Mouse (Mus musculus): Measurements from ENCODE around the gene Odf2. TPM values are rescaled to one million over a fixed set of nuclear protein-coding genes. Genes with fewer than 3 reads are reported as not detected.
"Not testable (repeated sequence)": the region's sequence is repeated elsewhere in the genome, so short reads cannot be mapped to it uniquely, and the experiment has no call there.

The Odf2 gene
- polyA plus RNA-seq, 2 experiments, result 42.3 to 84.6 TPM

DNA sequence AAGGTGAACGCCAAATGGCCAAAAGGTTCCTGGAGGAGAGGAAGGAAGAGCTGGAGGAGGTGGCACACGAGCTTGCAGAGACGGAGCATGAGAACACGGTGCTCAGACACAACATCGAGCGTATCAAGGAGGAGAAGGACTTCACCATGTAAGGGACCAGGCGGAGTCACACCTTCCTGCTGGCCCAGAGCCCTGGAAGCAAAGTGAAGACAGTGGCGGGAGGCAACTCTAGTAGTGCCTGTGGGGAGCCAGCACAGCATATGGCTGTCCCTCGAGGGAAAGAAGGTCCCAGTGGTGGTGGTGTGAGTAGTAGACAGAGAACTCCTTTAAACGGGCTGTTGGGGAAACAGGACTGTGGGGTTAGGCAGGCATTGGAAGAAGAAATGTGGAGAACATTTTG, 13.2 kb downstream of the Odf2 start:
- Histone ChIP-seq H3K4me2 (replicated peaks; ENCODE audit: low read depth, low read length, severe bottlenecking) (no peak overlapping the region), H3K27ac (replicated peaks; ENCODE audit: low read depth, low read length) (no peak overlapping the region), H3K27me3 (ENCODE audit: control insufficient read depth, insufficient read depth, low read length) (no peaks in the 10 kb centered on the region), H3K4me3 (replicated peaks; ENCODE audit: low read length) (no peak overlapping the region), H3K9me3 (ENCODE audit: control insufficient read depth, low read length) (no peaks in the 10 kb centered on the region), H3K9ac (ENCODE audit: low read depth, low read length, severe bottlenecking) (no peak overlapping the region), H3K36me3 (ENCODE audit: control insufficient read depth, insufficient read depth, low read length) (peaks cover 97% of the 10 kb centered on the region), H3K4me1 (ENCODE audit: control insufficient read depth, insufficient read depth, low read length) (no peaks in the 10 kb centered on the region)
- DNase-seq (ENCODE audit: low spot score), result no peak
- no peak for TF ChIP-seq POLR2A (IDR thresholded peaks at IDR 0.05; ENCODE audit: borderline replicate concordance, extremely low read depth, insufficient read depth, insufficient read length)
- ATAC-seq (ENCODE audit: low FRiP score, low read depth), result no peak
- 88% methylated on average over 10 of the region's 10 CpGs for WGBS

DNA sequence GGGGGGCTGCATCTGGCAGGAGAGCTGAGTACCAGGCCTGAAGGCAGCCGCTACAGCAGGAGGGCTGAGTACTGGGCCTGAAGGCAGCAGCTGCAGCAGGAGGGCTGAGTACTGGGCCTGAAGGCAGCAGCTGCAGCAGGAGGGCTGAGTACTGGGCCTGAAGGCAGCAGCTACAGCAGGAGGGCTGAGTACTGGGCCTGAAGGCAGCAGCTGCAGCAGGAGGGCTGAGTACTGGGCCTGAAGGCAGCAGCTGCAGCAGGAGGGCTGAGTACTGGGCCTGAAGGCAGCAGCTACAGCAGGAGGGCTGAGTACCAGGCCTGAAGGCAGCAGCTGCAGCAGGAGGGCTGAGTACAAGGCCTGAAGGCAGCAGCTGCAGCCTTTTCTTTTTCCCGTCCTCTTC, 19.1 kb downstream of the Odf2 start:
- WGBS, result 75% methylated on average over 2 of the region's 2 CpGs
- H3K27me3 ChIP-seq (ENCODE audit: control insufficient read depth, insufficient read depth, low read length); H3K9ac ChIP-seq (ENCODE audit: low read depth, low read length, severe bottlenecking); H3K9me3 ChIP-seq (ENCODE audit: control insufficient read depth, low read length); H3K4me2 ChIP-seq (replicated peaks; ENCODE audit: low read depth, low read length, severe bottlenecking); H3K27ac ChIP-seq (replicated peaks; ENCODE audit: low read depth, low read length); H3K4me1 ChIP-seq (ENCODE audit: control insufficient read depth, insufficient read depth, low read length); DNase-seq (ENCODE audit: low spot score); ATAC-seq (ENCODE audit: low FRiP score, low read depth); H3K4me3 ChIP-seq (replicated peaks; ENCODE audit: low read length): not testable (repeated sequence)
- H3K36me3 ChIP-seq (ENCODE audit: control insufficient read depth, insufficient read depth, low read length), result peaks cover 85% of the 10 kb centered on the region

DNA sequence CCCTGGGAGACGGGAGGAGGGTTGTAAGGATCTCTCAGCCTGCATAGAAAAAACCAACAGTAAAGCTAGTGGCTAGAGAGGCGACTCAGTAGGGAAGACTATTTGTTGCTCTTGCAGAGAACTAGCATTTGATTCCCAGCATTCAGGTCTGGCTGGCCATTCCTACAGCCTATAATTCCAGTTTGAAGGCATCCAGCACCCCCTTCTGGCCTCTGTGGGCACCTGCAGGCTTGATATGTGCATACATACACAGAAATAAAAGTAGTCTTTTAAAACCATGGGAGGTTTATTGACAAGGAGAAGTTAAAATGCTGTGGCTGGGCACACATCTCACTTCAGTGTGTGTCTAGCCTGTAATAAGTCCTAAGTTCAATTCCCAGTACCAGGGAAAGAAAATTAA, 21.0 kb downstream of the Odf2 start:
- Histone ChIP-seq H3K4me1 (ENCODE audit: control insufficient read depth, insufficient read depth, low read length) (no peaks in the 10 kb centered on the region), H3K27ac (replicated peaks; ENCODE audit: low read depth, low read length) (no peak overlapping the region), H3K27me3 (ENCODE audit: control insufficient read depth, insufficient read depth, low read length) (no peaks in the 10 kb centered on the region), H3K36me3 (ENCODE audit: control insufficient read depth, insufficient read depth, low read length) (peaks cover 85% of the 10 kb centered on the region), H3K9ac (ENCODE audit: low read depth, low read length, severe bottlenecking) (no peak overlapping the region), H3K9me3 (ENCODE audit: control insufficient read depth, low read length) (no peaks in the 10 kb centered on the region), H3K4me2 (replicated peaks; ENCODE audit: low read depth, low read length, severe bottlenecking) (no peak overlapping the region), H3K4me3 (replicated peaks; ENCODE audit: low read length) (no peak overlapping the region)
- 93% methylated on average over 2 of the region's 2 CpGs for WGBS
- TF ChIP-seq POLR2A (IDR thresholded peaks at IDR 0.05; ENCODE audit: borderline replicate concordance, extremely low read depth, insufficient read depth, insufficient read length), result no peak
- peak; percentile 11 for DNase-seq (ENCODE audit: low spot score)
- no peak for ATAC-seq (ENCODE audit: low FRiP score, low read depth)

DNA sequence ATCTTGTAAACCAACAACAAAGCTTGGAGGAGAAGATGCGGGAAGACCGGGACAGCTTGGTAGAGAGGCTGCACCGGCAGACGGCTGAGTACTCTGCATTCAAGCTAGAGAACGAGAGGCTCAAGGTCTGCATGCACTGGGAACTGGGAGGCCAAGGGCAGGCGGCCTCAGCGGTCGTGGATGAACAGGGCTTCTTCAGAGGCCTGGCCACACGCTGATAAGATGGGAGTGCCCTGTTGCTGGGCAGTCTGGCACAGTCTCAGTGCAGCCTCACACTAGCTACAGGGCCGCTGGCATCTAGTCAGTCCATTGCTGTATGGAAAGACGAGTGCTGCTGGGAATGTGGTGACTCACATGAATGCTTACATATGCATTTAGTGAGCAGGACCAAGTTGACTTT, 28.6 kb downstream of the Odf2 start:
- no peak for TF ChIP-seq POLR2A (IDR thresholded peaks at IDR 0.05; ENCODE audit: borderline replicate concordance, extremely low read depth, insufficient read depth, insufficient read length)
- ATAC-seq (ENCODE audit: low FRiP score, low read depth) (no peak), DNase-seq (ENCODE audit: low spot score) (no peak)
- Histone ChIP-seq H3K9me3 (ENCODE audit: control insufficient read depth, low read length) (no peaks in the 10 kb centered on the region), H3K4me3 (replicated peaks; ENCODE audit: low read length) (no peak overlapping the region), H3K36me3 (ENCODE audit: control insufficient read depth, insufficient read depth, low read length) (peaks cover 85% of the 10 kb centered on the region), H3K4me1 (ENCODE audit: control insufficient read depth, insufficient read depth, low read length) (no peaks in the 10 kb centered on the region), H3K4me2 (replicated peaks; ENCODE audit: low read depth, low read length, severe bottlenecking) (no peak overlapping the region), H3K27me3 (ENCODE audit: control insufficient read depth, insufficient read depth, low read length) (no peaks in the 10 kb centered on the region), H3K9ac (ENCODE audit: low read depth, low read length, severe bottlenecking) (no peak overlapping the region), H3K27ac (replicated peaks; ENCODE audit: low read depth, low read length) (no peak overlapping the region)
- 91% methylated on average over 11 of the region's 11 CpGs for WGBS

DNA sequence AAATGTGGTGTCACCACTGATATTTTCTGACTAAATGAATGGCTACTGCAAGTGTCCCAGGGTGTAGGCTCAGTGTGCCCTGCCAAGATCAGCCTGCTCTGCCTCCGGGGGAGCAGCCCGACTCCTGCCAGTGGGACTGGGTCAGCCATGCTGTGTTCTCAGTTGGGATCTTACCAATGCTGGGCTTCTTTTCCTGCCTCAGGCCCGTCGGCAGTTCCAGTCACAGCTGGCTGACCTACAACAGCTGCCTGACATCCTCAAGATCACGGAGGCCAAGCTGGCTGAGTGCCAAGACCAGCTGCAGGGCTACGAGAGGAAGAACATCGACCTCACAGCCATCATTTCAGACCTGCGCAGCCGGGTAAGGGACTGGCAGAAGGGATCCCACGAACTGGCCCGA, 33.0 kb downstream of the Odf2 start:
- Histone ChIP-seq H3K4me3 (replicated peaks; ENCODE audit: low read length) (no peak overlapping the region), H3K4me2 (replicated peaks; ENCODE audit: low read depth, low read length, severe bottlenecking) (no peak overlapping the region), H3K36me3 (ENCODE audit: control insufficient read depth, insufficient read depth, low read length) (peaks cover 88% of the 10 kb centered on the region), H3K9me3 (ENCODE audit: control insufficient read depth, low read length) (no peaks in the 10 kb centered on the region), H3K27me3 (ENCODE audit: control insufficient read depth, insufficient read depth, low read length) (no peaks in the 10 kb centered on the region), H3K9ac (ENCODE audit: low read depth, low read length, severe bottlenecking) (no peak overlapping the region), H3K4me1 (ENCODE audit: control insufficient read depth, insufficient read depth, low read length) (no peaks in the 10 kb centered on the region), H3K27ac (replicated peaks; ENCODE audit: low read depth, low read length) (no peak overlapping the region)
- WGBS, result 62% methylated on average over 11 of the region's 11 CpGs
- ATAC-seq (ENCODE audit: low FRiP score, low read depth) (0 out of 2 replicates have a peak, but pooled peaks have one; percentile 26), DNase-seq (ENCODE audit: low spot score) (peak; percentile 27)
- TF ChIP-seq POLR2A (IDR thresholded peaks at IDR 0.05; ENCODE audit: borderline replicate concordance, extremely low read depth, insufficient read depth, insufficient read length), result no peak

DNA sequence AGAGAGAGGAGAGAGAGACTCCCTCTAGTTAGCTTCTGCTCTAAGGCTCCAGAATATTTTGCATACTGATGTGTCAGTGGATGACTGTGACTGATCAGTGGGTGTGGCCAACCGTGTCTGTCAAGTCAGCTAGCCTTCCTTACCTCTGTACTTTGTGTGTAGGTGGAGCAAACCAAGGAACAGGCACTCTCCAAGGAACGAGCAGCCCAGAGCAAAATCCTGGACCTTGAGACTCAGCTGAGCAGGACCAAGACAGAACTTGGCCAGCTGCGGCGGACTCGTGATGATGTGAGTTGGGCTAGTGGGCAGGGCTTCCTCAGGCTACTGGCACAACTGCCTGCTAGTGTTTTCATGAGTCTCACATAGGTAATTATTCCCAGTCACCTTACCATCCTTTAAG, 37.5 kb downstream of the Odf2 start:
- no peak for ATAC-seq (ENCODE audit: low FRiP score, low read depth)
- WGBS, result 85% methylated on average over 5 of the region's 5 CpGs
- TF ChIP-seq POLR2A (IDR thresholded peaks at IDR 0.05; ENCODE audit: borderline replicate concordance, extremely low read depth, insufficient read depth, insufficient read length), result no peak

More for the DNA sequence above, 37.5 kb downstream of the Odf2 start:
- no peaks in the 10 kb centered on the region for H3K27me3 ChIP-seq (ENCODE audit: control insufficient read depth, insufficient read depth, low read length)
- H3K4me1 ChIP-seq (ENCODE audit: control insufficient read depth, insufficient read depth, low read length), result no peaks in the 10 kb centered on the region
- H3K27ac ChIP-seq (replicated peaks; ENCODE audit: low read depth, low read length), result no peak overlapping the region
- no peaks in the 10 kb centered on the region for H3K9me3 ChIP-seq (ENCODE audit: control insufficient read depth, low read length)
- no peak for DNase-seq (ENCODE audit: low spot score)
- H3K9ac ChIP-seq (ENCODE audit: low read depth, low read length, severe bottlenecking), result no peak overlapping the region
- no peak overlapping the region for H3K4me3 ChIP-seq (replicated peaks; ENCODE audit: low read length)
- H3K4me2 ChIP-seq (replicated peaks; ENCODE audit: low read depth, low read length, severe bottlenecking), result no peak overlapping the region
- peaks cover 97% of the 10 kb centered on the region for H3K36me3 ChIP-seq (ENCODE audit: control insufficient read depth, insufficient read depth, low read length)
